Mouse (Mus musculus) C2C12 (cell line): ENCODE measurements around the gene Chp2.

Source experiments
- CEBPB ChIP-seq: IDR thresholded peaks from one replicate; pipeline ENCODE4 v1.6.1; 2011; ENCODE audit warnings: low read depth, mild to moderate bottlenecking, control low read depth, moderate library complexity
- CTCF ChIP-seq: IDR thresholded peaks from one replicate; pipeline ENCODE4 v1.5.1; 2011; ENCODE audit not compliant: control insufficient read depth, insufficient read depth, insufficient read length
- FOSL1 ChIP-seq: IDR thresholded peaks from one replicate; pipeline ENCODE4 v1.8.0; 2011; ENCODE audit warnings: mild to moderate bottlenecking, low read length; ENCODE audit not compliant: poor library complexity, insufficient read depth, severe bottlenecking
- MAX ChIP-seq: IDR thresholded peaks from one replicate; pipeline ENCODE4 v1.6.1; 2011; ENCODE audit warnings: mild to moderate bottlenecking, control low read depth
- MYOD1 ChIP-seq: IDR thresholded peaks from one replicate; pipeline ENCODE4 v1.6.1; 2011; ENCODE audit warnings: low read depth; ENCODE audit not compliant: control insufficient read depth, insufficient read length
- MYOG ChIP-seq: IDR thresholded peaks from one replicate; pipeline ENCODE4 v1.6.1; 2011; ENCODE audit not compliant: control insufficient read depth, insufficient read length; ENCODE audit errors: extremely low read depth
- USF1 ChIP-seq: IDR thresholded peaks from one replicate; pipeline ENCODE4 v1.6.1; 2011; ENCODE audit warnings: low read depth, mild to moderate bottlenecking, control low read depth, moderate library complexity

DNA sequence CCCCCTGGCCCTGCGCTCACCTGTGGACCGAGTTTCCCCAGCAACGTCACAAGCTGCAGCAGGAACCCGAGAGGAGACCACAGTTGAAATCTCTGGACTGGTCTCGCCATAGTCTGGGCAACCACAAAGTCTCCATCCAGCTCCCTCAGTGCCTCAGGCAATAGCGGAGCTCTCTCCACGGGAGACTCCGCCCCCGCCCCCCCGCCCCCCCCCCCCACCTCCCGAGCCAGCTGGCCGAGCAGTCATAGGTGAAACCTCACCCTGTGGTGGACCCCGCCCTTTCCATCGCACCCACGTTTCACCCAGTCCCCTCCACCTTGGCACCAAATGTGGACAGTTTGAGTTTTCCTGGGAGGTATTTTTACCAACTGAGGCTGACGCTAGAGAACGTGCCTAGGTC lies 33.3 kb upstream of the Chp2 start, which contains the start of gene Ern2:
- no peak for TF ChIP-seq CTCF
- TF ChIP-seq MAX = no peak
- no peak for TF ChIP-seq USF1
- no peak for TF ChIP-seq FOSL1
- no peak for TF ChIP-seq CEBPB
- TF ChIP-seq MYOG = no peak
- no peak for TF ChIP-seq MYOD1
